In genomic region chr14:15319399-15319915, GRCm38 (mm10) we compare ENCODE assay signal across 7 mouse cellular contexts.
"Had no signal": no experiment of that assay in that cellular context is flagged by ENCODE, and none has a peak within 500 bp of the region (broad histone marks: within the 10 kb centered on the region; RNA-seq: fewer than 3 reads in every experiment).

No protein-coding gene starts in this region.

- ATAC-seq: lung, postnatal 0 days; midbrain, embryonic 13.5 days had no signal

- DNase-seq: kidney, adult 8-10 months; kidney, postnatal 25 days; lung, adult 2 months; lung, postnatal 36 days; thymus, postnatal 14 days had no signal
